Mouse (Mus musculus): ENCODE measurements around the gene Fam126b.

- TF ChIP-seq POLR2A (IDR thresholded peaks at IDR 0.05; ENCODE audit: borderline replicate concordance, extremely low read depth, low read depth, low read length): no peak
- no peak for TF ChIP-seq CTCF (IDR thresholded peaks at IDR 0.05; ENCODE audit: insufficient read depth, low read length)
Measured at GRCm38 (mm10) chr1:58616176-58616575, 30.1 kb upstream of the Fam126b start.

Data from lung, adult 2 months (tissue).